Mouse (Mus musculus): Measurements from ENCODE around the gene Pgp. TPM values are rescaled to one million over a fixed set of nuclear protein-coding genes. Genes with fewer than 3 reads are reported as not detected.

Gene Pgp
- total and polyA plus RNA-seq, 3 experiments: 35.7 to 44.5 (median 39.1) TPM

- Histone ChIP-seq H3K4me1 (ENCODE audit: control insufficient read depth, insufficient read depth, low read length) (no peaks in the 10 kb centered on the region), H3K36me3 (ENCODE audit: control insufficient read depth, insufficient read depth, low read length) (no peaks in the 10 kb centered on the region), H3K9ac (ENCODE audit: low read depth, low read length) (no peak overlapping the region), H3K79me2 (replicated peaks; ENCODE audit: control insufficient read depth, insufficient read depth, low read length) (no peaks in the 10 kb centered on the region), H3K27ac (no peak overlapping the region), H3K4me3 (no peak overlapping the region), H3K27me3 (ENCODE audit: control insufficient read depth, insufficient read depth, low read length) (no peaks in the 10 kb centered on the region)
- DNase-seq: no peak
- no peak for TF ChIP-seq CTCF (IDR thresholded peaks at IDR 0.05)
- no peak for TF ChIP-seq POLR2A (IDR thresholded peaks at IDR 0.05; ENCODE audit: insufficient read depth, low read depth, low read length)
- no peak for TF ChIP-seq EP300 (IDR thresholded peaks at IDR 0.05; ENCODE audit: insufficient read depth, low read depth, low read length)
- WGBS: 85% methylated on average over 12 of the region's 12 CpGs
- intact Hi-C loops (cut with DNase I): no loop called here
Measured at GRCm38 (mm10) chr17:24507806-24508460, 37.7 kb downstream of the Pgp start.

GRCm38 (mm10) chr17:24513609-24514008 lies 43.4 kb downstream of the Pgp start:
- Histone ChIP-seq H3K79me2 (replicated peaks; ENCODE audit: control insufficient read depth, insufficient read depth, low read length) (no peaks in the 10 kb centered on the region), H3K4me1 (ENCODE audit: control insufficient read depth, insufficient read depth, low read length) (no peaks in the 10 kb centered on the region; the same call in 1 of the 2 replicates), H3K4me3 (peak overlapping the region; percentile 41; the same call in 1 of the 2 replicates), H3K27ac (peak overlapping the region; percentile 82), H3K27me3 (ENCODE audit: control insufficient read depth, insufficient read depth, low read length) (no peaks in the 10 kb centered on the region), H3K9ac (ENCODE audit: low read depth, low read length) (no peak overlapping the region), H3K36me3 (ENCODE audit: control insufficient read depth, insufficient read depth, low read length) (no peaks in the 10 kb centered on the region)
- peak; percentile 49 to 65 for DNase-seq
- WGBS: 47% methylated on average over 5 of the region's 5 CpGs
- intact Hi-C loops (cut with DNase I): loop anchor here (2.0 to 5.0 kb wide), 2 partner anchors 19 to 36 kb away; partner anchors contain the start of gene Mlst8
- TF ChIP-seq EP300 (IDR thresholded peaks at IDR 0.05; ENCODE audit: insufficient read depth, low read depth, low read length) (0 out of 2 replicates have a peak, but pooled peaks have one; percentile 60), POLR2A (IDR thresholded peaks at IDR 0.05; ENCODE audit: insufficient read depth, low read depth, low read length) (no peak), CTCF (IDR thresholded peaks at IDR 0.05) (peak; percentile 87)

- peak in 1 of 2 experiments; percentile 48 for DNase-seq
- Histone ChIP-seq H3K4me1 (ENCODE audit: control insufficient read depth, insufficient read depth, low read length) (no peaks in the 10 kb centered on the region; the same call in 1 of the 2 replicates), H3K27ac (peak overlapping the region; percentile 82), H3K4me3 (peak overlapping the region; percentile 41), H3K36me3 (ENCODE audit: control insufficient read depth, insufficient read depth, low read length) (no peaks in the 10 kb centered on the region), H3K27me3 (ENCODE audit: control insufficient read depth, insufficient read depth, low read length) (no peaks in the 10 kb centered on the region), H3K79me2 (replicated peaks; ENCODE audit: control insufficient read depth, insufficient read depth, low read length) (no peaks in the 10 kb centered on the region), H3K9ac (ENCODE audit: low read depth, low read length) (peak overlapping the region; percentile 38)
- WGBS: 59% methylated on average over 24 of the region's 24 CpGs
- TF ChIP-seq EP300 (IDR thresholded peaks at IDR 0.05; ENCODE audit: insufficient read depth, low read depth, low read length) (0 out of 2 replicates have a peak, but pooled peaks have one; percentile 41), CTCF (IDR thresholded peaks at IDR 0.05) (no peak), POLR2A (IDR thresholded peaks at IDR 0.05; ENCODE audit: insufficient read depth, low read depth, low read length) (peak; percentile 67)
- intact Hi-C loops (cut with DNase I): loop anchor here (5.0 kb wide), 1 partner anchor 37 kb away; the partner anchor contains the start of gene Mlst8
Measured at GRCm38 (mm10) chr17:24514270-24515257, 44.4 kb downstream of the Pgp start.

GRCm38 (mm10) chr17:24520450-24520849 lies 50.3 kb downstream of the Pgp start:
- no peak overlapping the region for H3K4me3 ChIP-seq
- intact Hi-C loops (cut with DNase I): no loop called here
- no peaks in the 10 kb centered on the region for H3K27me3 ChIP-seq (ENCODE audit: control insufficient read depth, insufficient read depth, low read length)
- no peaks in the 10 kb centered on the region; the same call in 1 of the 2 replicates for H3K79me2 ChIP-seq (replicated peaks; ENCODE audit: control insufficient read depth, insufficient read depth, low read length)
- no peak for TF ChIP-seq EP300 (IDR thresholded peaks at IDR 0.05; ENCODE audit: insufficient read depth, low read depth, low read length)
- TF ChIP-seq CTCF (IDR thresholded peaks at IDR 0.05): no peak
- no peak for TF ChIP-seq POLR2A (IDR thresholded peaks at IDR 0.05; ENCODE audit: insufficient read depth, low read depth, low read length)
- H3K27ac ChIP-seq: no peak overlapping the region
- no peak for DNase-seq
- no peak overlapping the region for H3K9ac ChIP-seq (ENCODE audit: low read depth, low read length)
- no peaks in the 10 kb centered on the region for H3K36me3 ChIP-seq (ENCODE audit: control insufficient read depth, insufficient read depth, low read length)
- WGBS: 74% methylated on average over 4 of the region's 4 CpGs
- H3K4me1 ChIP-seq (ENCODE audit: control insufficient read depth, insufficient read depth, low read length): peaks cover 4% of the 10 kb centered on the region

Other genes with a start within 250 kb of the Pgp start
- gene Tedc2, start 249.5 kb upstream of the Pgp start, total RNA-seq (2021): 1 to 10 TPM; 2.0 TPM
- 3.8 and 5.2 TPM in 2 replicates for gene Tedc2, start 249.5 kb upstream of the Pgp start, polyA plus RNA-seq (2012; rRNA removed)
- gene Ccnf, start 218.9 kb upstream of the Pgp start, total RNA-seq (2021): under 1 TPM; 0.57 to 0.59 TPM
- gene Ccnf, start 218.9 kb upstream of the Pgp start, polyA plus RNA-seq (2012; rRNA removed): 0.44 and 0.49 TPM in 2 replicates
- gene Abca17, start 119.3 kb upstream of the Pgp start, total RNA-seq (2021): not detected
- gene Abca17, start 119.3 kb upstream of the Pgp start, polyA plus RNA-seq (2012; rRNA removed): not detected in 2 replicates
- gene Abca3, start 118.4 kb upstream of the Pgp start, total RNA-seq (2021): 10 to 100 TPM; 12.1 to 12.6 TPM
- gene Abca3, start 118.4 kb upstream of the Pgp start, polyA plus RNA-seq (2012; rRNA removed): 13.4 and 15.7 TPM in 2 replicates
- gene Rnps1, start 55.8 kb upstream of the Pgp start, total RNA-seq (2021): 10 to 100 TPM; 60.0 to 62.7 TPM
- 83.0 and 107 TPM in 2 replicates for gene Rnps1, start 55.8 kb upstream of the Pgp start, polyA plus RNA-seq (2012; rRNA removed)
- 100 to 1,000 TPM; 421 to 487 TPM for gene Eci1, start 43.8 kb upstream of the Pgp start, total RNA-seq (2021)
- 414 and 486 TPM in 2 replicates for gene Eci1, start 43.8 kb upstream of the Pgp start, polyA plus RNA-seq (2012; rRNA removed)
- gene Dnase1l2, start 27.3 kb upstream of the Pgp start, total RNA-seq (2021): 1 to 10 TPM in 1 of 2 experiments, under 1 TPM in 1; 0.65 to 1.5 TPM
- 5.2 and 7.2 TPM in 2 replicates for gene Dnase1l2, start 27.3 kb upstream of the Pgp start, polyA plus RNA-seq (2012; rRNA removed)
- gene E4f1, start 79 bp upstream of the Pgp start, total RNA-seq (2021): 10 to 100 TPM; 10.2 to 10.3 TPM
- 43.6 and 43.7 TPM in 2 replicates for gene E4f1, start 79 bp upstream of the Pgp start, polyA plus RNA-seq (2012; rRNA removed)
- gene Bricd5, start 3.5 kb downstream of the Pgp start, total RNA-seq (2021): not detected
- gene Bricd5, start 3.5 kb downstream of the Pgp start, polyA plus RNA-seq (2012; rRNA removed): not detected in 2 replicates
- gene Mlst8, start 8.7 kb downstream of the Pgp start, total RNA-seq (2021): 10 to 100 TPM in 1 of 2 experiments, 1 to 10 TPM in 1; 8.5 to 10.7 TPM
- gene Mlst8, start 8.7 kb downstream of the Pgp start, polyA plus RNA-seq (2012; rRNA removed): 28.1 and 42.0 TPM in 2 replicates
- under 1 TPM; 0.16 to 0.55 TPM for gene Caskin1, start 18.2 kb downstream of the Pgp start, total RNA-seq (2021)
- gene Caskin1, start 18.2 kb downstream of the Pgp start, polyA plus RNA-seq (2012; rRNA removed): 0.23 and 0.45 TPM in 2 replicates
- gene Traf7, start 57.5 kb downstream of the Pgp start, total RNA-seq (2021): 10 to 100 TPM; 41.9 to 46.5 TPM
- gene Traf7, start 57.5 kb downstream of the Pgp start, polyA plus RNA-seq (2012; rRNA removed): 93.4 and 109 TPM in 2 replicates
- gene Rab26, start 63.8 kb downstream of the Pgp start, total RNA-seq (2021): under 1 TPM in 1 of 2 experiments, not detected in 1; 0.39 TPM
- gene Rab26, start 63.8 kb downstream of the Pgp start, polyA plus RNA-seq (2012; rRNA removed): 0.10 and 0.12 TPM in 2 replicates
- 10 to 100 TPM; 35.6 to 36.2 TPM for gene Pkd1, start 79.4 kb downstream of the Pgp start, total RNA-seq (2021)
- gene Pkd1, start 79.4 kb downstream of the Pgp start, polyA plus RNA-seq (2012; rRNA removed): 48.5 and 59.9 TPM in 2 replicates
- gene Tsc2, start 162.2 kb downstream of the Pgp start, total RNA-seq (2021): 100 to 1,000 TPM; 104 to 110 TPM
- gene Tsc2, start 162.2 kb downstream of the Pgp start, polyA plus RNA-seq (2012; rRNA removed): 178 and 194 TPM in 2 replicates
- gene Nthl1, start 162.3 kb downstream of the Pgp start, total RNA-seq (2021): 1 to 10 TPM; 2.9 to 3.4 TPM
- 4.4 and 7.0 TPM in 2 replicates for gene Nthl1, start 162.3 kb downstream of the Pgp start, polyA plus RNA-seq (2012; rRNA removed)
- gene Slc9a3r2, start 179.9 kb downstream of the Pgp start, total RNA-seq (2021): 100 to 1,000 TPM in 1 of 2 experiments, 10 to 100 TPM in 1; 100.0 to 110 TPM
- gene Slc9a3r2, start 179.9 kb downstream of the Pgp start, polyA plus RNA-seq (2012; rRNA removed): 125 and 147 TPM in 2 replicates
- gene Npw, start 188.1 kb downstream of the Pgp start, total RNA-seq (2021): not detected
- not detected in 2 replicates for gene Npw, start 188.1 kb downstream of the Pgp start, polyA plus RNA-seq (2012; rRNA removed)
- gene Zfp598, start 199.3 kb downstream of the Pgp start, total RNA-seq (2021): 10 to 100 TPM; 17.4 to 17.5 TPM
- 28.1 and 29.9 TPM in 2 replicates for gene Zfp598, start 199.3 kb downstream of the Pgp start, polyA plus RNA-seq (2012; rRNA removed)
- gene Syngr3, start 219.6 kb downstream of the Pgp start, total RNA-seq (2021): under 1 TPM; 0.16 to 0.30 TPM
- gene Syngr3, start 219.6 kb downstream of the Pgp start, polyA plus RNA-seq (2012; rRNA removed): 0.43 and 1.00 TPM in 2 replicates
- 10 to 100 TPM; 20.3 to 21.5 TPM for gene Gfer, start 225.8 kb downstream of the Pgp start, total RNA-seq (2021)
- gene Gfer, start 225.8 kb downstream of the Pgp start, polyA plus RNA-seq (2012; rRNA removed): 14.0 and 14.6 TPM in 2 replicates
- 1 to 10 TPM in 1 of 2 experiments, under 1 TPM in 1; 0.65 to 1.0 TPM for gene Noxo1, start 225.8 kb downstream of the Pgp start, total RNA-seq (2021)
- 2.4 and 4.5 TPM in 2 replicates for gene Noxo1, start 225.8 kb downstream of the Pgp start, polyA plus RNA-seq (2012; rRNA removed)
- 10 to 100 TPM; 17.4 to 19.4 TPM for gene Tbl3, start 237.3 kb downstream of the Pgp start, total RNA-seq (2021)
- gene Tbl3, start 237.3 kb downstream of the Pgp start, polyA plus RNA-seq (2012; rRNA removed): 34.2 and 39.2 TPM in 2 replicates
- not detected for gene Rnf151, start 247.7 kb downstream of the Pgp start, total RNA-seq (2021)
- gene Rnf151, start 247.7 kb downstream of the Pgp start, polyA plus RNA-seq (2012; rRNA removed): 0.15 and 0.68 TPM in 2 replicates
- gene Rps2, start 247.7 kb downstream of the Pgp start, total RNA-seq (2021): 100 to 1,000 TPM; 675 to 722 TPM
- 2,277 and 2,346 TPM in 2 replicates for gene Rps2, start 247.7 kb downstream of the Pgp start, polyA plus RNA-seq (2012; rRNA removed)

Data from heart, adult 2 months (tissue).